Mouse (Mus musculus) MEL (cell line): Measurements from ENCODE around the gene Srgn. TPM values are rescaled to one million over a fixed set of nuclear protein-coding genes. Genes with fewer than 3 reads are reported as not detected.

Source experiments
- DNase-seq: peaks from one replicate; pipeline ENCODE4 v3.0.0; 2011; ENCODE audit warnings: low read depth, low spot score
- H3K27ac ChIP-seq: 2 replicates; pipeline ENCODE4 v1.5.1; 2012; ENCODE audit warnings: low read depth, mild to moderate bottlenecking, control low read depth, low read length, moderate library complexity; ENCODE audit not compliant: control insufficient read depth
- H3K27me3 ChIP-seq, 2 experiments: fragments of 150-350 bp in 1 of 2; sonication (generic) in 1 of 2; 2 replicates each; pipeline ENCODE4 v1.6.1; 2012; ENCODE audit warnings: low read length in 2 of 2, mild to moderate bottlenecking in 2 of 2, improper control_type of control experiment in 1 of 2, moderate library complexity in 1 of 2; ENCODE audit not compliant: insufficient read depth in 2 of 2, control insufficient read depth in 1 of 2
- H3K36me3 ChIP-seq, 2 experiments: 2 replicates each; pipeline ENCODE4 v1.6.1; 2012 to 2014; ENCODE audit warnings: low read length in 2 of 2, improper control_type of control experiment in 1 of 2, inconsistent platforms in 1 of 2, mild to moderate bottlenecking in 1 of 2; ENCODE audit not compliant: insufficient read depth in 2 of 2, control insufficient read depth in 1 of 2
- H3K4me1 ChIP-seq, 2 experiments: fragments of 150-350 bp in 1 of 2; sonication (generic) in 1 of 2; 2 replicates each; pipeline ENCODE4 v1.6.1; 2012; ENCODE audit warnings: low read length in 2 of 2, improper control_type of control experiment in 1 of 2, mild to moderate bottlenecking in 1 of 2; ENCODE audit not compliant: insufficient read depth in 2 of 2, control insufficient read depth in 1 of 2
- H3K4me3 ChIP-seq, 2 experiments: fragments of 150-350 bp in 1 of 2; sonication (generic) in 1 of 2; 2 replicates each; pipeline ENCODE4 v1.5.1; 2012; ENCODE audit warnings: low read depth in 2 of 2, low read length in 2 of 2, mild to moderate bottlenecking in 2 of 2, moderate library complexity in 2 of 2, control low read depth in 1 of 2, improper control_type of control experiment in 1 of 2; ENCODE audit not compliant: control insufficient read depth in 1 of 2, insufficient read depth in 1 of 2
- H3K79me2 ChIP-seq: 2 replicates; pipeline ENCODE4 v1.6.1; 2012; ENCODE audit warnings: mild to moderate bottlenecking, low read length, moderate library complexity; ENCODE audit not compliant: control insufficient read depth, poor library complexity, insufficient read depth
- H3K9ac ChIP-seq: 2 replicates; pipeline ENCODE4 v1.6.1; 2012; ENCODE audit warnings: low read depth, mild to moderate bottlenecking, control low read depth, low read length, moderate library complexity; ENCODE audit not compliant: control insufficient read depth, poor library complexity, severe bottlenecking
- H3K9me3 ChIP-seq: fragments of 150-350 bp; sonication (generic); replicated peaks from 2 replicates; pipeline ENCODE4 v1.6.1; 2012; ENCODE audit warnings: mild to moderate bottlenecking, low read length, improper control_type of control experiment, moderate library complexity; ENCODE audit not compliant: insufficient read depth
- BHLHE40 ChIP-seq: IDR thresholded peaks from 2 replicates; pipeline ENCODE4 v1.6.1; 2012; ENCODE audit warnings: low read depth, mild to moderate bottlenecking, inconsistent platforms, low read length, improper control_type of control experiment, borderline replicate concordance
- CTCF ChIP-seq, 3 experiments: IDR thresholded peaks in 2 of 3; conservative IDR thresholded peaks in 1 of 3; 2 replicates each; pipeline ENCODE4 v1.5.1; 2011 to 2012; ENCODE audit warnings: low read length in 3 of 3, low read depth in 2 of 3, mild to moderate bottlenecking in 2 of 3, improper control_type of control experiment in 1 of 3, inconsistent platforms in 1 of 3, mixed read lengths in 1 of 3, moderate library complexity in 1 of 3; ENCODE audit not compliant: control insufficient read depth in 1 of 3, insufficient read depth in 1 of 3, poor library complexity in 1 of 3, severe bottlenecking in 1 of 3
- E2F4 ChIP-seq: IDR thresholded peaks from 2 replicates; pipeline ENCODE4 v1.6.1; 2011; ENCODE audit warnings: low read depth, low read length, improper control_type of control experiment, borderline replicate concordance
- ELF1 ChIP-seq: IDR thresholded peaks from 2 replicates; pipeline ENCODE4 v1.6.1; 2014; ENCODE audit warnings: low read depth, mild to moderate bottlenecking, inconsistent platforms, low read length, improper control_type of control experiment, moderate library complexity
- ETS1 ChIP-seq: IDR thresholded peaks from 2 replicates; pipeline ENCODE4 v1.6.1; 2012; ENCODE audit warnings: low read depth, mild to moderate bottlenecking, inconsistent platforms, low read length, improper control_type of control experiment, moderate library complexity
- GABPA ChIP-seq: IDR thresholded peaks from 2 replicates; pipeline ENCODE4 v1.6.1; 2012; ENCODE audit warnings: low read depth, mild to moderate bottlenecking, inconsistent platforms, low read length, improper control_type of control experiment, moderate library complexity
- GATA1 ChIP-seq: IDR thresholded peaks from 2 replicates; pipeline ENCODE4 v1.6.1; 2011; ENCODE audit warnings: low read depth, low read length, improper control_type of control experiment
- MAX ChIP-seq: IDR thresholded peaks from 2 replicates; pipeline ENCODE4 v1.6.1; 2011; ENCODE audit warnings: low read length, improper control_type of control experiment
- MAZ ChIP-seq: IDR thresholded peaks from 2 replicates; pipeline ENCODE4 v1.6.1; 2012; ENCODE audit warnings: low read depth, mild to moderate bottlenecking, inconsistent platforms, low read length, improper control_type of control experiment
- MXI1 ChIP-seq: IDR thresholded peaks from 2 replicates; pipeline ENCODE4 v1.6.1; 2011; ENCODE audit warnings: mild to moderate bottlenecking, low read depth, low read length, improper control_type of control experiment
- MYB ChIP-seq: IDR thresholded peaks from 2 replicates; pipeline ENCODE4 v1.6.1; 2011; ENCODE audit warnings: mild to moderate bottlenecking, low read depth, low read length, improper control_type of control experiment
- MYC ChIP-seq: IDR thresholded peaks from 2 replicates; pipeline ENCODE4 v1.6.1; 2011; ENCODE audit warnings: low read depth, mild to moderate bottlenecking, low read length, improper control_type of control experiment, moderate library complexity
- NELFE ChIP-seq: IDR thresholded peaks from 2 replicates; pipeline ENCODE4 v1.6.1; 2011; ENCODE audit warnings: low read depth, low read length, improper control_type of control experiment
- POLR2AphosphoS5 ChIP-seq: IDR thresholded peaks from 2 replicates; pipeline ENCODE4 v1.6.1; 2012; ENCODE audit warnings: low read depth, borderline replicate concordance, mild to moderate bottlenecking, inconsistent platforms, low read length, moderate library complexity, mixed read lengths
- RAD21 ChIP-seq: IDR thresholded peaks from 2 replicates; pipeline ENCODE4 v1.6.1; 2011; ENCODE audit warnings: mild to moderate bottlenecking, low read depth, low read length, improper control_type of control experiment
- RCOR1 ChIP-seq: IDR thresholded peaks from 2 replicates; pipeline ENCODE4 v1.6.1; 2012; ENCODE audit warnings: low read depth, mild to moderate bottlenecking, inconsistent platforms, low read length, improper control_type of control experiment
- SIN3A ChIP-seq: IDR thresholded peaks from 2 replicates; pipeline ENCODE4 v1.6.1; 2012; ENCODE audit warnings: low read length, improper control_type of control experiment, inconsistent platforms
- SMC3 ChIP-seq: IDR thresholded peaks from 2 replicates; pipeline ENCODE4 v1.6.1; 2011; ENCODE audit warnings: low read depth, low read length, improper control_type of control experiment
- TBP ChIP-seq: IDR thresholded peaks from 2 replicates; pipeline ENCODE4 v1.8.0; 2011; ENCODE audit warnings: low read depth, low read length, improper control_type of control experiment
- TCF12 ChIP-seq: IDR thresholded peaks from 2 replicates; pipeline ENCODE4 v1.6.1; 2014; ENCODE audit warnings: low read depth, mild to moderate bottlenecking, inconsistent platforms, low read length, improper control_type of control experiment, moderate library complexity
- USF2 ChIP-seq, 2 experiments: IDR thresholded peaks; 2 replicates each; pipeline ENCODE4 v1.6.1; 2011 to 2012; ENCODE audit warnings: improper control_type of control experiment in 2 of 2, low read length in 2 of 2, borderline replicate concordance in 1 of 2, inconsistent platforms in 1 of 2, low read depth in 1 of 2, mild to moderate bottlenecking in 1 of 2; ENCODE audit not compliant: insufficient read depth in 1 of 2
- ZC3H11A ChIP-seq: IDR thresholded peaks from 2 replicates; pipeline ENCODE4 v1.6.1; 2012; ENCODE audit warnings: low read depth, mild to moderate bottlenecking, inconsistent platforms, low read length, improper control_type of control experiment
- ZKSCAN1 ChIP-seq: IDR thresholded peaks from 2 replicates; pipeline ENCODE4 v1.6.1; 2012; ENCODE audit warnings: low read depth, mild to moderate bottlenecking, inconsistent platforms, low read length, improper control_type of control experiment, moderate library complexity
- ZNF384 ChIP-seq: IDR thresholded peaks from 2 replicates; pipeline ENCODE4 v1.6.1; 2012; ENCODE audit warnings: low read depth, mild to moderate bottlenecking, inconsistent platforms, low read length, improper control_type of control experiment
- polyA plus RNA-seq, 2 experiments: library from polyadenylated mRNA; stranded (reverse) in 1 of 2; unstranded in 1 of 2; fragments of >175 nt in 1 of 2; fragments of >200 nt in 1 of 2; gene quantifications; 2 replicates each; pipeline versions ENCODE4 v1.2.1 to v1.2.4; 2012; ENCODE audit warnings: low replicate concordance in 2 of 2, low read depth in 1 of 2; ENCODE audit not compliant: insufficient read length in 2 of 2, insufficient read depth in 1 of 2, missing spikeins in 1 of 2
- total RNA-seq: library from RNA; depleted of rRNA; stranded (reverse); fragments of 300-350 nt; gene quantifications from 2 replicates; pipeline ENCODE4 v1.2.3, GENCODE M21; 2012

Gene Srgn
- total and polyA plus RNA-seq, 3 experiments = 164 to 217 TPM; not detected in 1

GRCm38 (mm10) chr10:62549523-62550166 lies 22.4 kb upstream of the Srgn start:
- Histone ChIP-seq H3K27me3 (no peaks in the 10 kb centered on the region), H3K79me2 (no peaks in the 10 kb centered on the region), H3K4me1 (peaks cover 9 to 20% of the 10 kb centered on the region in 2 experiments), H3K36me3 (peaks cover 0 to 12% of the 10 kb centered on the region in 2 experiments; a peak in 2 of 4 replicates), H3K4me3 (peak overlapping the region; percentile 50 to 53), H3K27ac (peak overlapping the region; percentile 8), H3K9ac (peak overlapping the region; percentile 57), H3K9me3 (no peaks in the 10 kb centered on the region)
- peak; percentile 91 for DNase-seq
- TF ChIP-seq ZNF384 = peak; percentile 19; the same call in 1 of the 2 replicates
- no peak for TF ChIP-seq ZKSCAN1
- no peak for TF ChIP-seq ELF1
- peak; percentile 66 to 94 (median 68) for TF ChIP-seq CTCF (IDR thresholded peaks at IDR 0.05 in 2 of 3, conservative IDR thresholded peaks at IDR 0.05 in 1 of 3; ENCODE audit: control insufficient read depth in 1 of 3, insufficient read depth in 1 of 3, low read depth in 2 of 3, low read length in 3 of 3, poor library complexity in 1 of 3, severe bottlenecking in 1 of 3)
- TF ChIP-seq USF2 (IDR thresholded peaks at IDR 0.05; ENCODE audit: borderline replicate concordance in 1 of 2, insufficient read depth in 1 of 2, low read depth in 1 of 2, low read length in 2 of 2) = no peak
- TF ChIP-seq TCF12 = no peak
- TF ChIP-seq BHLHE40 = no peak
- TF ChIP-seq TBP = no peak
- TF ChIP-seq MYB = no peak
- no peak for TF ChIP-seq NELFE
- TF ChIP-seq GATA1 = no peak
- no peak for TF ChIP-seq ETS1
- TF ChIP-seq SIN3A = no peak
- peak; percentile 58 for TF ChIP-seq RAD21
- no peak for TF ChIP-seq POLR2AphosphoS5
- TF ChIP-seq E2F4 = no peak
- no peak for TF ChIP-seq RCOR1
- no peak for TF ChIP-seq MAX
- TF ChIP-seq SMC3 = peak; percentile 67
- peak; percentile 55; the same call in 1 of the 2 replicates for TF ChIP-seq MXI1
- TF ChIP-seq GABPA = no peak
- no peak for TF ChIP-seq MYC
- peak; percentile 59; the same call in 1 of the 2 replicates for TF ChIP-seq MAZ
- TF ChIP-seq ZC3H11A = peak; percentile 42
